Mouse (Mus musculus) gastrocnemius, postnatal 36 days (tissue): ENCODE measurements around the gene Rnf208. TPM values are rescaled to one million over a fixed set of nuclear protein-coding genes. Genes with fewer than 3 reads are reported as not detected.

ENCODE experiments used
- DNase-seq, 2 experiments: peaks; one replicate each; pipeline ENCODE4 v3.0.0; 2022
- intact Hi-C: fragments of 180-260 bp; cut with DNase I; formaldehyde crosslinking; loops from one replicate; pipeline ENCODE4 v1.15.1; 2025
- total RNA-seq, 2 experiments: library from RNA; stranded (reverse); gene quantifications; 2 replicates each; pipeline ENCODE4 v1.2.3; 2021

The Rnf208 gene
- total RNA-seq, 2 experiments from 2014 or later = 0.84 to 0.91 TPM

- intact Hi-C loops = loop anchor here (2.0 kb wide), 1 partner anchor 99 kb away; no protein-coding TSS in a partner anchor
- DNase-seq = no peak
Observed at GRCm38 (mm10) chr2:25293706-25294105, 51.7 kb downstream of the Rnf208 start.

Other genes starting within 250 kb of the Rnf208 start
- gene Nsmf, start 187.9 kb upstream of the Rnf208 start, total RNA-seq = 10 to 100 TPM in 1 of 2 experiments, 1 to 10 TPM in 1; 7.9 to 10.7 TPM
- gene Entpd8, start 162.0 kb upstream of the Rnf208 start, total RNA-seq = under 1 TPM in 1 of 2 experiments, not detected in 1; 0.23 TPM
- not detected for gene Noxa1, start 147.1 kb upstream of the Rnf208 start, total RNA-seq
- gene Nrarp, start 61.5 kb upstream of the Rnf208 start, total RNA-seq = 1 to 10 TPM; 5.9 to 6.7 TPM
- 1 to 10 TPM in 1 of 2 experiments, under 1 TPM in 1; 0.54 to 1.2 TPM for gene Tor4a, start 45.4 kb upstream of the Rnf208 start, total RNA-seq
- gene Nelfb, start 30.8 kb upstream of the Rnf208 start, total RNA-seq = 10 to 100 TPM; 18.2 to 19.5 TPM
- not detected for gene Stpg3, start 27.6 kb upstream of the Rnf208 start, total RNA-seq
- not detected for gene Fam166a, start 23.5 kb upstream of the Rnf208 start, total RNA-seq
- gene Tubb4b, start 17.6 kb upstream of the Rnf208 start, total RNA-seq = 100 to 1,000 TPM; 189 to 229 TPM
- gene Slc34a3, start 7.9 kb upstream of the Rnf208 start, total RNA-seq = not detected
- gene Rnf224, start 5.5 kb upstream of the Rnf208 start, total RNA-seq = not detected
- not detected for gene Cysrt1, start 197 bp downstream of the Rnf208 start, total RNA-seq
- gene AL732309.1, start 4.6 kb downstream of the Rnf208 start, total RNA-seq = 1 to 10 TPM in 1 of 2 experiments, under 1 TPM in 1; 0.39 to 1.1 TPM
- gene Tmem203, start 13.2 kb downstream of the Rnf208 start, total RNA-seq = 10 to 100 TPM; 10.4 to 12.0 TPM
- gene Tprn, start 20.4 kb downstream of the Rnf208 start, total RNA-seq = 1 to 10 TPM; 3.8 to 4.5 TPM
- 10 to 100 TPM; 25.8 to 25.9 TPM for gene Ssna1, start 30.2 kb downstream of the Rnf208 start, total RNA-seq
- 10 to 100 TPM; 27.0 to 27.8 TPM for gene Anapc2, start 30.2 kb downstream of the Rnf208 start, total RNA-seq
- gene Tmem210, start 45.9 kb downstream of the Rnf208 start, total RNA-seq = not detected
- gene Lrrc26, start 47.7 kb downstream of the Rnf208 start, total RNA-seq = not detected
- gene Grin1, start 76.9 kb downstream of the Rnf208 start, total RNA-seq = not detected
- 10 to 100 TPM; 11.9 to 15.0 TPM for gene Man1b1, start 90.1 kb downstream of the Rnf208 start, total RNA-seq
- gene Dpp7, start 114.1 kb downstream of the Rnf208 start, total RNA-seq = 10 to 100 TPM in 1 of 2 experiments, 1 to 10 TPM in 1; 8.7 to 11.9 TPM
- gene Uap1l1, start 123.4 kb downstream of the Rnf208 start, total RNA-seq = 1 to 10 TPM; 2.2 to 3.4 TPM
- under 1 TPM; 0.10 to 0.26 TPM for gene Sapcd2, start 130.1 kb downstream of the Rnf208 start, total RNA-seq
- gene Entpd2, start 153.6 kb downstream of the Rnf208 start, total RNA-seq = 1 to 10 TPM; 7.2 to 9.5 TPM
- 10 to 100 TPM; 14.2 to 17.6 TPM for gene Npdc1, start 157.1 kb downstream of the Rnf208 start, total RNA-seq
- not detected for gene Fut7, start 181.0 kb downstream of the Rnf208 start, total RNA-seq
- gene Abca2, start 186.4 kb downstream of the Rnf208 start, total RNA-seq = 10 to 100 TPM; 12.3 to 16.5 TPM
- under 1 TPM; 0.35 to 0.46 TPM for gene Clic3, start 214.6 kb downstream of the Rnf208 start, total RNA-seq
- 10 to 100 TPM; 13.4 to 13.6 TPM for gene Paxx, start 218.8 kb downstream of the Rnf208 start, total RNA-seq
- under 1 TPM in 1 of 2 experiments, not detected in 1; 0.39 TPM for gene Ptgds, start 227.8 kb downstream of the Rnf208 start, total RNA-seq